Mouse (Mus musculus): Measurements from ENCODE around the gene Vmn1r30.

The Vmn1r30 gene

GRCm38 (mm10) chr6:58443285-58443684 is at the start of gene Vmn1r30:
TSS of gene Vmn1r30 (minus strand) at chr6:58443385.
- no peak for DNase-seq (ENCODE audit: low spot score)

GRCm38 (mm10) chr6:58475230-58475629 is 32.0 kb upstream of the Vmn1r30 start, which contains the start of gene Vmn1r31:
TSS of gene Vmn1r31 (minus strand) at chr6:58475330.
- no peak for DNase-seq (ENCODE audit: low spot score)
